Mouse (Mus musculus) ES-Bruce4 (cell line): ENCODE results near the gene Egfr.

Experiments used
- CTCF ChIP-seq: IDR thresholded peaks from one replicate; pipeline ENCODE4 v1.8.1; 2011; ENCODE audit warnings: low read depth, low read length
- EP300 ChIP-seq: IDR thresholded peaks from 2 replicates; pipeline ENCODE4 v1.6.1; 2011; ENCODE audit warnings: low read depth, low read length; ENCODE audit not compliant: insufficient read depth
- POLR2A ChIP-seq: IDR thresholded peaks from one replicate; pipeline ENCODE4 v1.8.1; 2011; ENCODE audit warnings: low read length; ENCODE audit not compliant: insufficient read depth

- TF ChIP-seq CTCF = no peak
- TF ChIP-seq POLR2A = no peak
- TF ChIP-seq EP300 = no peak
Observed at GRCm38 (mm10) chr11:16797456-16797855, 45.5 kb downstream of the Egfr start.
